Mouse (Mus musculus) embryonic fibroblast, embryonic 13.5 days (primary cell): ENCODE data around the gene Exoc6.

Source experiments
- CTCF ChIP-seq: IDR thresholded peaks from 2 replicates; pipeline ENCODE4 v1.5.1; 2011; ENCODE audit warnings: mild to moderate bottlenecking, control low read depth, low read length, moderate library complexity, borderline replicate concordance; ENCODE audit not compliant: insufficient read depth
- POLR2A ChIP-seq: IDR thresholded peaks from 2 replicates; pipeline ENCODE4 v1.6.1; 2011; ENCODE audit warnings: low read depth, mild to moderate bottlenecking, control low read depth, low read length, moderate library complexity

GRCm38 (mm10) chr19:37585684-37586083 lies 35.5 kb downstream of the Exoc6 start:
- TF ChIP-seq CTCF = no peak
- TF ChIP-seq POLR2A = no peak
